ENCODE assay signal across 8 mouse cellular contexts in the genomic region with DNA sequence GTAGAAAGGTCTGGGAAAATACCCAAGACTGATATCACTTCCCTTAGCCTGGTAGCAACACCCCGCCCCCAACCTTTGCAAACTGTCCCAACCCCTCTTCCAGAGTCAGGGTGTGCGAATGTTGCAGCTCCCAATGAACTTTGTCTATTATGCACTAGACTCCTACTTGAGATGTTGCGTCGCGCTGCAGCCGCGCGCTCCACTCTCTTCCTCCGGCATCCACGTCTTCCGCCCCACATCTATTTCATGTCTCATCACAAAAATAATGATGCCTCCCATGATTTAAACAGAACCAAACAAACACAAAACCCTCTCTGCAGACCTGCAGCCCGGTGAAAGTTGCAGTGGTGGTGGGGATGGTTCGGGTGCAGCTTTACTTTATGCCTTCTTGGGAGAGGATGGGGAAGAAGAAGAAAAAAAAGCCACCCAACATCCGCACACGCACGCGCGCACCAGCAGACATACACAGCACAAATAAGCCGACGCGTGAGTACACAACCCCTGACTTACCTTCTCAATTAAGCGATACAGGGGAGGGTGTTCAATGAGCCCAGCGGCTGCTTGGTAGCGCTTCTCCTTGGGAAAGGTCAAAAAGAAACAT.
A peak's percentile ranks its signal among the peaks of the same experiment; 100 is the strongest.
DNase-seq lines count a peak whose midpoint lies in the region; ATAC-seq and TF ChIP-seq lines count a peak whose summit lies in the region.

No protein-coding gene starts in this region.

- no peak for ATAC-seq in kidney, postnatal 0 days (replicated peaks; ENCODE audit: low FRiP score, low read depth)
- ATAC-seq in hindbrain, postnatal 0 days: 0 out of 2 replicates have a peak, but pooled peaks have one; percentile 27
- no peak for ATAC-seq in CD4-positive, CD25-positive, alpha-beta regulatory T cell, adult 4 months

- no peak overlapping the region for H3K9ac ChIP-seq in kidney, postnatal 0 days (ENCODE audit: low read depth, low read length)
- peak overlapping the region; percentile 49 for H3K9ac ChIP-seq in hindbrain, postnatal 0 days (replicated peaks; ENCODE audit: low read length)

- no peaks in the 10 kb centered on the region for H3K36me3 ChIP-seq in kidney, postnatal 0 days (ENCODE audit: insufficient read depth, low read length)
- no peaks in the 10 kb centered on the region for H3K36me3 ChIP-seq in embryonic facial prominence, embryonic 10.5 days (replicated peaks)
- no peaks in the 10 kb centered on the region for H3K36me3 ChIP-seq in hindbrain, postnatal 0 days (ENCODE audit: insufficient read depth, low read length)

- no peak for DNase-seq in kidney, postnatal 0 days (ENCODE audit: low spot score)
- DNase-seq in kidney, adult 11 months: no peak
- peak; percentile 33 for DNase-seq in embryonic facial prominence, embryonic 10.5 days (ENCODE audit: low spot score)
- peak; percentile 35 for DNase-seq in hindbrain, postnatal 0 days (ENCODE audit: low spot score)
- peak; percentile 44 for DNase-seq in neural tube, embryonic 10.5 days (ENCODE audit: extremely low spot score, low spot score)
- no peak for DNase-seq in c-Kit-positive CD71-positive TER-119-positive erythroid progenitor cells, embryonic 14.5 days (ENCODE audit: low spot score)
- DNase-seq in spleen, adult 18-20 months: no peak

- peak overlapping the region; percentile 29 for H3K4me3 ChIP-seq in kidney, postnatal 0 days (replicated peaks; ENCODE audit: low read depth, low read length)
- H3K4me3 ChIP-seq in embryonic facial prominence, embryonic 10.5 days: peak overlapping the region; percentile 57
- H3K4me3 ChIP-seq in hindbrain, postnatal 0 days (ENCODE audit: low read length): peak overlapping the region; percentile 52

- no peaks in the 10 kb centered on the region; the same call in 1 of the 2 replicates for H3K27me3 ChIP-seq in kidney, postnatal 0 days (ENCODE audit: insufficient read depth, low read length)
- H3K27me3 ChIP-seq in embryonic facial prominence, embryonic 10.5 days (replicated peaks; ENCODE audit: low read depth, poor library complexity, severe bottlenecking): peaks cover 46% of the 10 kb centered on the region
- no peaks in the 10 kb centered on the region for H3K27me3 ChIP-seq in hindbrain, postnatal 0 days (ENCODE audit: insufficient read depth, low read length)

- no peaks in the 10 kb centered on the region for H3K9me3 ChIP-seq in kidney, postnatal 0 days (replicated peaks; ENCODE audit: low read length)
- H3K9me3 ChIP-seq in embryonic facial prominence, embryonic 10.5 days: no peaks in the 10 kb centered on the region
- no peaks in the 10 kb centered on the region for H3K9me3 ChIP-seq in hindbrain, postnatal 0 days (ENCODE audit: low read length)

- no peak overlapping the region for H3K27ac ChIP-seq in kidney, postnatal 0 days
- peak overlapping the region; percentile 79 for H3K27ac ChIP-seq in embryonic facial prominence, embryonic 10.5 days (replicated peaks)
- peak overlapping the region; percentile 59 for H3K27ac ChIP-seq in hindbrain, postnatal 0 days

- TF ChIP-seq CTCF in kidney, postnatal 0 days (IDR thresholded peaks at IDR 0.05; ENCODE audit: low read depth): no peak
- no peak for TF ChIP-seq CTCF in hindbrain, postnatal 0 days (IDR thresholded peaks at IDR 0.05; ENCODE audit: low read depth)

- peak overlapping the region; percentile 58 for H3K4me2 ChIP-seq in kidney, postnatal 0 days (ENCODE audit: low read length)
- peak overlapping the region; percentile 81 for H3K4me2 ChIP-seq in hindbrain, postnatal 0 days (ENCODE audit: low read depth, low read length)

- WGBS in kidney, postnatal 0 days: 2% methylated on average over 24 of the region's 24 CpGs
- under 1% methylated on average over 24 of the region's 24 CpGs for WGBS in embryonic facial prominence, embryonic 10.5 days
- under 1% methylated on average over 24 of the region's 24 CpGs for WGBS in hindbrain, postnatal 0 days

- H3K4me1 ChIP-seq in kidney, postnatal 0 days (replicated peaks; ENCODE audit: insufficient read depth, low read length): peaks cover 4% of the 10 kb centered on the region; the same call in 1 of the 2 replicates
- H3K4me1 ChIP-seq in embryonic facial prominence, embryonic 10.5 days: peaks cover 56% of the 10 kb centered on the region
- H3K4me1 ChIP-seq in hindbrain, postnatal 0 days (ENCODE audit: insufficient read depth, low read length): peaks cover 9% of the 10 kb centered on the region

Comparison
In these comparisons a context has a peak if more than half of its experiments do, and no peak if none do; other contexts are left out.
1. DNase-seq: peak in embryonic facial prominence, embryonic 10.5 days (single experiment), hindbrain, postnatal 0 days (single experiment) and neural tube, embryonic 10.5 days (single experiment); none in kidney, postnatal 0 days (single experiment), kidney, adult 11 months (single experiment), c-Kit-positive CD71-positive TER-119-positive erythroid progenitor cells, embryonic 14.5 days (single experiment) and spleen, adult 18-20 months (0 of 2).
2. Peak in every context shown above with its lines, with median percentiles within 50 percentile points of each other: H3K4me3 ChIP-seq.